Mouse (Mus musculus): ENCODE results near the gene Phf7. TPM values are rescaled to one million over a fixed set of nuclear protein-coding genes. Genes with fewer than 3 reads are reported as not detected.

Phf7 gene
- polyA plus RNA-seq, 2 experiments = 9.5 to 12.3 TPM

DNA sequence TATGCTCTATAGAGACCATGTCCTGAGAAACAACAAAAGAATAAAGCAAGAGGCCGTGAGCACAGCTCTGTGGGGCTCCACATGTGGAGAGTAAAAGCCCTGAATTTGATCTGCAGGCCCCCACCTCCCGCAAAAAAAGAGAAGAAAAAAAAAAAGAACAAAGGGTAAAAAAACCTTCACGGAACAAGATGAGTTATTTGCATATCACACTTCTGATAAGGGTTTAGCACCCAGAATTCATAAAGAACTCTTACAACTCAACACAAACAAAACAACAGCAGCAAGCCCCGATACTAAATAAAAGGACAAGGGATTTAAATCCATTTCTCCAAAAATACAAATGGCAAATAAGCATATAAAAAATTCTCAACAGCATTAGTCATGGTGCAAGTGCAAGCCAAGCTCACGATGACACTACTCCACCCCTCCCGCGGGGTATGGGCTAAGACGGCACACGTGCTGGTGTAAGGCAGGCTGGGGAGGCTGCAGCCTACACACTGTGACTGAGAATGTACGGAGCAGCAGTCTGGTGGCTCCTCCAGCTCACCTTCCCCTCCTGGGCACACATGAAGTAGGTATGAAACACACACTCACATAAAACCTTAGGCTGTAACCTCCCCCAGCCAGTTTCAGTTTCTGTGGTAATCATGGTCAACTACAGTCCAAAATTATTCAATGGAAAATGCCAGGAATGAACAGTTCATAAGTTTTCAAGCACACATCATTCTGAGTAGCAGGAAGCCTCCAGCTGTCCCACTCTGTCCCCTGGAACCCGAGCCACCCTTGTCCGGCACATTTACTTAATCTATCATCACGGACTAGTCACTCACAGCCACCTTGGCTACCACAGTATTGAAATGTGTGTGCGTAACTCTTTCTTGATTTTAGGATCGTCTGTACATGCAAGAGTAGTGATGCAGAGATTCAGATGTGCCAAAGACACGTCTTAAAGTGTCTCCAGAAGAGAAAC, 53.3 kb downstream of the Phf7 start:
- no peak overlapping the region for H3K4me3 ChIP-seq (replicated peaks; ENCODE audit: low read length)
- H3K9ac ChIP-seq (ENCODE audit: low read depth, low read length, severe bottlenecking) = no peak overlapping the region
- peak; percentile 68 for ATAC-seq (ENCODE audit: low FRiP score, low read depth)
- H3K36me3 ChIP-seq (ENCODE audit: control insufficient read depth, insufficient read depth, low read length) = peaks cover 97% of the 10 kb centered on the region
- DNase-seq (ENCODE audit: low spot score) = no peak
- 79% methylated on average over 16 of the region's 16 CpGs for WGBS
- no peak for TF ChIP-seq POLR2A (IDR thresholded peaks at IDR 0.05; ENCODE audit: borderline replicate concordance, extremely low read depth, insufficient read depth, insufficient read length)
- no peaks in the 10 kb centered on the region for H3K4me1 ChIP-seq (ENCODE audit: control insufficient read depth, insufficient read depth, low read length)
- no peaks in the 10 kb centered on the region for H3K27me3 ChIP-seq (ENCODE audit: control insufficient read depth, insufficient read depth, low read length)
- no peak overlapping the region for H3K27ac ChIP-seq (replicated peaks; ENCODE audit: low read depth, low read length)
- H3K9me3 ChIP-seq (ENCODE audit: control insufficient read depth, low read length) = no peaks in the 10 kb centered on the region
- no peak overlapping the region for H3K4me2 ChIP-seq (replicated peaks; ENCODE audit: low read depth, low read length, severe bottlenecking)

GRCm38 (mm10) chr14:31195968-31196367, 55.1 kb downstream of the Phf7 start:
- no peak for TF ChIP-seq POLR2A (IDR thresholded peaks at IDR 0.05; ENCODE audit: borderline replicate concordance, extremely low read depth, insufficient read depth, insufficient read length)
- no peak for DNase-seq (ENCODE audit: low spot score)
- Histone ChIP-seq H3K4me1 (ENCODE audit: control insufficient read depth, insufficient read depth, low read length) (no peaks in the 10 kb centered on the region), H3K9ac (ENCODE audit: low read depth, low read length, severe bottlenecking) (no peak overlapping the region), H3K9me3 (ENCODE audit: control insufficient read depth, low read length) (no peaks in the 10 kb centered on the region), H3K27ac (replicated peaks; ENCODE audit: low read depth, low read length) (no peak overlapping the region), H3K4me2 (replicated peaks; ENCODE audit: low read depth, low read length, severe bottlenecking) (no peak overlapping the region), H3K36me3 (ENCODE audit: control insufficient read depth, insufficient read depth, low read length) (peaks cover 97% of the 10 kb centered on the region), H3K27me3 (ENCODE audit: control insufficient read depth, insufficient read depth, low read length) (no peaks in the 10 kb centered on the region), H3K4me3 (replicated peaks; ENCODE audit: low read length) (no peak overlapping the region)
- no peak for ATAC-seq (ENCODE audit: low FRiP score, low read depth)

- 95% methylated on average over 4 of the region's 4 CpGs for WGBS
- Histone ChIP-seq H3K9ac (ENCODE audit: low read depth, low read length, severe bottlenecking) (no peak overlapping the region), H3K36me3 (ENCODE audit: control insufficient read depth, insufficient read depth, low read length) (peaks cover 97% of the 10 kb centered on the region), H3K4me2 (replicated peaks; ENCODE audit: low read depth, low read length, severe bottlenecking) (no peak overlapping the region), H3K4me1 (ENCODE audit: control insufficient read depth, insufficient read depth, low read length) (no peaks in the 10 kb centered on the region), H3K27me3 (ENCODE audit: control insufficient read depth, insufficient read depth, low read length) (no peaks in the 10 kb centered on the region), H3K27ac (replicated peaks; ENCODE audit: low read depth, low read length) (no peak overlapping the region), H3K9me3 (ENCODE audit: control insufficient read depth, low read length) (no peaks in the 10 kb centered on the region), H3K4me3 (replicated peaks; ENCODE audit: low read length) (no peak overlapping the region)
- no peak for TF ChIP-seq POLR2A (IDR thresholded peaks at IDR 0.05; ENCODE audit: borderline replicate concordance, extremely low read depth, insufficient read depth, insufficient read length)
- DNase-seq (ENCODE audit: low spot score) (no peak), ATAC-seq (ENCODE audit: low FRiP score, low read depth) (no peak)
Observed at GRCm38 (mm10) chr14:31195521-31195920, 55.6 kb downstream of the Phf7 start.

GRCm38 (mm10) chr14:31194891-31195513, 56.1 kb downstream of the Phf7 start:
- Histone ChIP-seq H3K4me2 (replicated peaks; ENCODE audit: low read depth, low read length, severe bottlenecking) (no peak overlapping the region), H3K27ac (replicated peaks; ENCODE audit: low read depth, low read length) (no peak overlapping the region), H3K9ac (ENCODE audit: low read depth, low read length, severe bottlenecking) (no peak overlapping the region), H3K9me3 (ENCODE audit: control insufficient read depth, low read length) (no peaks in the 10 kb centered on the region), H3K27me3 (ENCODE audit: control insufficient read depth, insufficient read depth, low read length) (no peaks in the 10 kb centered on the region), H3K4me3 (replicated peaks; ENCODE audit: low read length) (no peak overlapping the region), H3K36me3 (ENCODE audit: control insufficient read depth, insufficient read depth, low read length) (peaks cover 97% of the 10 kb centered on the region), H3K4me1 (ENCODE audit: control insufficient read depth, insufficient read depth, low read length) (no peaks in the 10 kb centered on the region)
- ATAC-seq (ENCODE audit: low FRiP score, low read depth) = no peak
- no peak for TF ChIP-seq POLR2A (IDR thresholded peaks at IDR 0.05; ENCODE audit: borderline replicate concordance, extremely low read depth, insufficient read depth, insufficient read length)
- DNase-seq (ENCODE audit: low spot score) = no peak
- 77% methylated on average over 14 of the region's 14 CpGs for WGBS

GRCm38 (mm10) chr14:31194441-31194840, 56.7 kb downstream of the Phf7 start:
- Histone ChIP-seq H3K4me2 (replicated peaks; ENCODE audit: low read depth, low read length, severe bottlenecking) (no peak overlapping the region), H3K9me3 (ENCODE audit: control insufficient read depth, low read length) (no peaks in the 10 kb centered on the region), H3K27ac (replicated peaks; ENCODE audit: low read depth, low read length) (no peak overlapping the region), H3K4me3 (replicated peaks; ENCODE audit: low read length) (no peak overlapping the region), H3K4me1 (ENCODE audit: control insufficient read depth, insufficient read depth, low read length) (no peaks in the 10 kb centered on the region), H3K36me3 (ENCODE audit: control insufficient read depth, insufficient read depth, low read length) (peaks cover 97% of the 10 kb centered on the region), H3K9ac (ENCODE audit: low read depth, low read length, severe bottlenecking) (no peak overlapping the region), H3K27me3 (ENCODE audit: control insufficient read depth, insufficient read depth, low read length) (no peaks in the 10 kb centered on the region)
- DNase-seq (ENCODE audit: low spot score) (no peak), ATAC-seq (ENCODE audit: low FRiP score, low read depth) (no peak)
- TF ChIP-seq POLR2A (IDR thresholded peaks at IDR 0.05; ENCODE audit: borderline replicate concordance, extremely low read depth, insufficient read depth, insufficient read length) = no peak
- 95% methylated on average over 2 of the region's 2 CpGs for WGBS
